7 mouse cellular contexts compared by ENCODE assay signal in genomic region chr11:102156039-102156785, GRCm38 (mm10). TPM values are rescaled to one million over a fixed set of nuclear protein-coding genes. Genes with fewer than 3 reads are reported as not detected.
DNase-seq lines count a peak whose midpoint lies in the region; ATAC-seq lines count a peak whose summit lies in the region.

Gene Tmem101 (minus strand): TSS chr11:102156404.

- H3K4me2 ChIP-seq in embryonic facial prominence, embryonic 11.5 days (ENCODE audit: low read depth, low read length) = peak within 1 kb of the TSS; percentile 80
- H3K4me2 ChIP-seq in midbrain, embryonic 13.5 days (replicated peaks) = peak within 1 kb of the TSS; percentile 93

- H3K4me3 ChIP-seq in embryonic facial prominence, embryonic 11.5 days (ENCODE audit: low read depth, low read length) = peak within 1 kb of the TSS; percentile 88
- peak within 1 kb of the TSS; percentile 64 for H3K4me3 ChIP-seq in limb, embryonic 10.5 days
- H3K4me3 ChIP-seq in midbrain, embryonic 13.5 days (replicated peaks) = peak within 1 kb of the TSS; percentile 67

- H3K27ac ChIP-seq in embryonic facial prominence, embryonic 11.5 days (replicated peaks; ENCODE audit: low read depth, low read length) = peak within 1 kb of the TSS; percentile 32; the same call in 1 of the 2 replicates
- peak within 1 kb of the TSS; percentile 84 for H3K27ac ChIP-seq in limb, embryonic 10.5 days
- H3K27ac ChIP-seq in midbrain, embryonic 13.5 days = peak within 1 kb of the TSS; percentile 77

- H3K4me1 ChIP-seq in embryonic facial prominence, embryonic 11.5 days (ENCODE audit: control insufficient read depth, insufficient read depth, low read length) = no peaks in the 10 kb centered on the region
- peaks cover 11% of the 10 kb centered on the region for H3K4me1 ChIP-seq in limb, embryonic 10.5 days
- peaks cover 10% of the 10 kb centered on the region for H3K4me1 ChIP-seq in midbrain, embryonic 13.5 days (replicated peaks)

- H3K27me3 ChIP-seq in embryonic facial prominence, embryonic 11.5 days (ENCODE audit: control insufficient read depth, insufficient read depth, low read length) = no peaks in the 10 kb centered on the region
- H3K27me3 ChIP-seq in limb, embryonic 10.5 days (ENCODE audit: low read depth, poor library complexity, severe bottlenecking) = no peaks in the 10 kb centered on the region
- H3K27me3 ChIP-seq in midbrain, embryonic 13.5 days = no peaks in the 10 kb centered on the region

- H3K9me3 ChIP-seq in embryonic facial prominence, embryonic 11.5 days (replicated peaks; ENCODE audit: control insufficient read depth, low read length) = no peaks in the 10 kb centered on the region
- no peaks in the 10 kb centered on the region for H3K9me3 ChIP-seq in limb, embryonic 10.5 days (replicated peaks)
- no peaks in the 10 kb centered on the region for H3K9me3 ChIP-seq in midbrain, embryonic 13.5 days

- peak within 1 kb of the TSS; percentile 75 for H3K9ac ChIP-seq in embryonic facial prominence, embryonic 11.5 days (replicated peaks; ENCODE audit: low read length)
- peak within 1 kb of the TSS; percentile 71 for H3K9ac ChIP-seq in midbrain, embryonic 13.5 days (replicated peaks)

- ATAC-seq in embryonic facial prominence, embryonic 11.5 days (replicated peaks; ENCODE audit: insufficient number of reproducible peaks, low FRiP score, low TSS enrichment, low read depth) = peak; percentile 77
- ATAC-seq in granulocyte monocyte progenitor cell, adult 5-6 weeks (replicated peaks; ENCODE audit: poor library complexity, severe bottlenecking) = peak; percentile 91
- peak; percentile 95 for ATAC-seq in midbrain, embryonic 13.5 days

- H3K36me3 ChIP-seq in embryonic facial prominence, embryonic 11.5 days (replicated peaks; ENCODE audit: control insufficient read depth, insufficient read depth, low read depth, low read length) = no peaks in the 10 kb centered on the region
- peaks cover 40% of the 10 kb centered on the region for H3K36me3 ChIP-seq in limb, embryonic 10.5 days
- H3K36me3 ChIP-seq in midbrain, embryonic 13.5 days = peaks cover 28% of the 10 kb centered on the region

- WGBS in embryonic facial prominence, embryonic 11.5 days = under 1% methylated on average over 37 of the region's 37 CpGs
- WGBS in limb, embryonic 10.5 days = under 1% methylated on average over 37 of the region's 37 CpGs
- WGBS in midbrain, embryonic 13.5 days = under 1% methylated on average over 37 of the region's 37 CpGs

- DNase-seq in adrenal gland, postnatal 14 days = peak; percentile 95
- peak; percentile 93 for DNase-seq in embryonic facial prominence, embryonic 11.5 days (ENCODE audit: low spot score)
- DNase-seq in kidney, adult 11 months = peak; percentile 89
- DNase-seq in limb, embryonic 10.5 days (ENCODE audit: low spot score) = peak; percentile 89
- peak; percentile 72 for DNase-seq in spleen, adult 12 weeks (ENCODE audit: low spot score)

RNA-seq across cellular contexts. Expression of gene Tmem101, which starts in this region (rescaled TPM):
- 14.4 and 16.5 TPM in 2 replicates for total RNA-seq in adrenal gland, postnatal 14 days (2021)
- 37.0 and 37.8 TPM in 2 replicates for polyA plus RNA-seq in embryonic facial prominence, embryonic 11.5 days (2014; fragmentation: Nextera tagmentation; extraction: Ambion mirVana)
- total RNA-seq in granulocyte monocyte progenitor cell, adult 5-6 weeks (2014; fragmentation: Nextera tagmentation) = 11.8 and 19.4 TPM in 2 replicates
- 14.8 and 32.0 TPM in 2 replicates for total RNA-seq in granulocyte monocyte progenitor cell, adult 5-6 weeks (2017)
- polyA plus RNA-seq in limb, embryonic 10.5 days (2016; fragmentation: Nextera tagmentation; extraction: Ambion mirVana) = 34.0 and 39.6 TPM in 2 replicates
- 40.5 and 42.5 TPM in 2 replicates for polyA plus RNA-seq in midbrain, embryonic 13.5 days (2015; fragmentation: Nextera tagmentation; extraction: Ambion mirVana)

Comparison
In these comparisons a context has a peak if more than half of its experiments do, and no peak if none do; other contexts are left out.
1. Peak in every context shown above with its lines: DNase-seq, ATAC-seq, H3K4me3 ChIP-seq and H3K27ac ChIP-seq.
2. H3K27ac ChIP-seq: peak in every context shown above with its lines; median percentile 84 in limb, embryonic 10.5 days; 77 in midbrain, embryonic 13.5 days; 32 in embryonic facial prominence, embryonic 11.5 days.